Mouse (Mus musculus) midbrain, postnatal 0 days (tissue): ENCODE measurements around the gene Cenpv. TPM values are rescaled to one million over a fixed set of nuclear protein-coding genes. Genes with fewer than 3 reads are reported as not detected.

Source experiments
- ATAC-seq: fragments of 200-750 bp; cut with Nextera tagmentation; 2 replicates; pipeline ENCODE4 v1.8.0; 2017; ENCODE audit warnings: moderate number of reproducible peaks, mild to moderate bottlenecking, moderate TSS enrichment, moderate library complexity; ENCODE audit not compliant: low FRiP score
- DNase-seq: peaks from one replicate; pipeline ENCODE4 v3.0.0-alpha.2; 2015; ENCODE audit warnings: low spot score
- H3K27ac ChIP-seq: fragments of 300-500 bp; sonication (generic); 2 replicates; pipeline ENCODE4 v1.5.1; 2014; ENCODE audit warnings: low read depth, mild to moderate bottlenecking, low read length, mixed read lengths
- H3K27me3 ChIP-seq: fragments of 300-500 bp; sonication (generic); 2 replicates; pipeline ENCODE4 v1.6.1; 2014; ENCODE audit warnings: low read length, control low read depth, mixed read lengths; ENCODE audit not compliant: insufficient read depth
- H3K36me3 ChIP-seq: fragments of 300-500 bp; sonication (generic); 2 replicates; pipeline ENCODE4 v1.6.1; 2014; ENCODE audit warnings: low read length, control low read depth, mixed read lengths; ENCODE audit not compliant: insufficient read depth
- H3K4me1 ChIP-seq: fragments of 300-500 bp; sonication (generic); 2 replicates; pipeline ENCODE4 v1.6.1; 2014; ENCODE audit warnings: mild to moderate bottlenecking, control low read depth, antibody characterized with exemption, low read length, mixed read lengths; ENCODE audit not compliant: insufficient read depth
- H3K4me2 ChIP-seq: fragments of 300-500 bp; sonication (generic); 2 replicates; pipeline ENCODE4 v1.6.1; 2014; ENCODE audit warnings: low read depth, mild to moderate bottlenecking, low read length, mixed read lengths; ENCODE audit not compliant: poor library complexity, severe bottlenecking
- H3K4me3 ChIP-seq: fragments of 300-500 bp; sonication (generic); 2 replicates; pipeline ENCODE4 v1.5.1; 2014; ENCODE audit warnings: low read depth, mild to moderate bottlenecking, low read length, moderate library complexity
- H3K9ac ChIP-seq: fragments of 300-500 bp; sonication (generic); replicated peaks from 2 replicates; pipeline ENCODE4 v1.6.1; 2014; ENCODE audit warnings: mild to moderate bottlenecking, low read length, moderate library complexity, mixed read lengths; ENCODE audit not compliant: poor library complexity, severe bottlenecking
- H3K9me3 ChIP-seq: fragments of 300-500 bp; sonication (generic); 2 replicates; pipeline ENCODE4 v1.6.1; 2016; ENCODE audit warnings: low read length, control low read depth
- CTCF ChIP-seq: IDR thresholded peaks from 2 replicates; pipeline ENCODE4 v1.5.1; 2016; ENCODE audit warnings: antibody characterized with exemption, mild to moderate bottlenecking
- WGBS: fragments of 180-500 bp; shearing (Covaris S2); extraction: QIAGEN DNeasy Blood & Tissue Kit; methylation state at CpG from one replicate; pipeline ENCODE4 v1.1.7; 2014; 5-methylcytosine and 5-hydroxymethylcytosine counted together
- polyA plus RNA-seq: library from polyadenylated mRNA; unstranded; fragments of >200 nt; fragmentation: Nextera tagmentation; extraction: Ambion mirVana; gene quantifications from 2 replicates; pipeline ENCODE4 v1.2.1, GENCODE M21; 2015
- total RNA-seq: library from RNA; depleted of rRNA; stranded (reverse); fragments of >200 nt; gene quantifications from 2 replicates; pipeline ENCODE4 v1.2.3, GENCODE M21; 2014

Cenpv gene
- total and polyA plus RNA-seq, 2 experiments from 2014 or later = 32.9 to 58.0 TPM

DNA sequence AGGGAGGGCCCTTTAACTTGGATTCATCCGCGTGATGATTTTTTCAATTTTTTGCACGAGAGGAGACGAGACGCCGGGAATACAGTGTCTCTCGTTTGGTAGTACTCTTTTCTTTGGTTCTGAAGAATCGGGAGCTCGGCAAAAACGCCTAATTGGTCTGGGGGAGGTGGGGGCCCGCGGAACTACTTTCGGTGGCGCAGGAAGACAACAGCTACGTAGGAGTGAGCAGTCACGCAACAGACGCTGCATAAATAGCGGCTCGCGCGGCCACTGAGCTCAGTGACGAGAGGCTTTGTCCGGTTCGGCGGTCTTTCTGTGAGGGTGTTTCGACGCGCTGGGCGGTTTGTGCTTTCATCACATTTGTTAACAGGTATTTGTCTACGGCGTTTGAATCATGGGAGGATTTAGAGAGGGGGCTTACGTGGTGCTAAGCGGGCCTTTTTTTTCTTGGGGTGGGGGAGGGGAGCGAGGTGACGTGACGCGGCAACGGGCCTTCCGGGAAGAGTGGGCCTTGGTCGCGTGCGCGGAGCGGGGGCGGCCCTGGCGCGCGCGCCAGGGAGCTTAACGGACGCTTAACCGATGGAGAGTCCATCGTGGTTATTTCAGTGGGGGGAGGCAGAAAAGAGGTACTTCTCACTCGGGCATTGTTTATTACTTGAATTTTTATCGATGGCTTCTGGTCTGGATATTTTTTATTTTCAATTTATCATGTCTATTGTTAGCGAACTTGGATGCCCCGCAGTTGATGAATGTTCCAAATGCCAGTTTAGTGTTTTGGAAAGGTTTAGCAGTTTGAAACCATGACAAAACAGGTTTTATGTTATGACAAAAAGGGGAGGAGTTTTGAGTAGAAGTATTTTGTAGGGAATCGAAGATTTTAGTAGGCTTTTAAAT, 12.4 kb upstream of the Cenpv start:
- H3K9me3 ChIP-seq = no peaks in the 10 kb centered on the region
- H3K27ac ChIP-seq = peak overlapping the region; percentile 89
- under 1% methylated on average over 58 of the region's 58 CpGs for WGBS
- DNase-seq (peak; percentile 95), ATAC-seq (peak; percentile 86)
- peaks cover 6% of the 10 kb centered on the region; the same call in 1 of the 2 replicates for H3K36me3 ChIP-seq
- no peaks in the 10 kb centered on the region for H3K27me3 ChIP-seq
- H3K4me2 ChIP-seq = peak overlapping the region; percentile 47
- H3K4me3 ChIP-seq = peak overlapping the region; percentile 70
- TF ChIP-seq CTCF = no peak
- H3K9ac ChIP-seq = peak overlapping the region; percentile 71
- peaks cover 24% of the 10 kb centered on the region for H3K4me1 ChIP-seq

DNA sequence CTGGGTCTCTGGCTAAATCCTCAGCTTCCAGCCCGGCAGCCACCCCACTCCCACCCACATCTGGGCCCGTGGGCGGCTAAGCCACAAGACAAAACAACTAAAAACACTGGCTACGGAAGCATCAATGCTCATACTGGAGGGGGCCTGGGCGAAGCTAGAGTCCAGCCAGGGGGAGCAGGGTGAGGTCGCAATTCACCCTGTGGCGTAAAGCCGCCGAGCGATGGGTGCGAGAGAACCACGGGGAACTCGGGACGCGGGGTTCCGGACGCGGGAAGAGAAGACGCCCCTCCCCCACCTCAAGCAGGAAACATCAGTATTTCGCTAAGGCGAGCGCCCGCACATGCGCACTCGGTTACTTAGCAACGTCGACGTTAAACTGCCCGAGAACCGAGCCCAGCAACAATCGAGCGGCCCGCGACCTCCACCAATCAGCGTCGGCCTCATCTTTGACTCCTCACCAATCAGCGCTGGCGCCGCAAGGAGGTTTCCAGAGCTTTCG, 11.7 kb upstream of the Cenpv start, which contains the start of gene Ubb:
Ubb (plus strand) TSS at position 445 of the 499 bp plus-strand sequence.
- under 1% methylated on average over 40 of the region's 40 CpGs for WGBS
- Histone ChIP-seq H3K27me3 (no peaks in the 10 kb centered on the region), H3K4me1 (peaks cover 24% of the 10 kb centered on the region), H3K9me3 (no peaks in the 10 kb centered on the region), H3K36me3 (peaks cover 6% of the 10 kb centered on the region; the same call in 1 of the 2 replicates), H3K27ac (peak within 1 kb of the TSS; percentile 100), H3K4me3 (peak within 1 kb of the TSS; percentile 70), H3K4me2 (peak within 1 kb of the TSS; percentile 74), H3K9ac (peak within 1 kb of the TSS; percentile 93)
- ATAC-seq (peak; percentile 95), DNase-seq (peak; percentile 100)
- no peak for TF ChIP-seq CTCF

DNA sequence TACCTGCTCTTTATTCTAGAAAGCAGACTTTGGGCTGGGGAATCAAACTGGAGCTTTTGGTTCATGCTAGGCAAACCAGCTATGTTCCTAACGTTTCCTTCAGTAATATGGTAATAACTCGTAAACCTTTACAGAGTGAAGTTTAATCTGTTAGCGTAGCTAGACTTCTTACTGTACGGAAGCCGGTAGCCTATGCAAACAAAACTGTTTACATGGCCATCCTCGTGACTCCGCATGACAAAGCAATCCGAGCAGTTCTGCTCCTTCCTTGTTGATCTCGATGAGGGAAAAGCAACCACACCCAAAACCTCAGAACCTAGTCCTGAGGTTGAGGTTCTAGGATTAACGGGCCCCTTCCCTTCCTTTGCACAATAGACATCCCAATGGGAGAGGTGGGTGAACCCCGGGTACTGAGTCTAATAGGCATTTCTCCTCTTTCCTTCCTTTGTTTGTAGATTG, 11.2 kb upstream of the Cenpv start:
- peaks cover 24% of the 10 kb centered on the region for H3K4me1 ChIP-seq
- no peak for TF ChIP-seq CTCF
- peak overlapping the region; percentile 70 for H3K4me3 ChIP-seq
- H3K9me3 ChIP-seq = no peaks in the 10 kb centered on the region
- ATAC-seq = peak; percentile 34; the same call in 1 of the 2 replicates
- WGBS = under 1% methylated on average over 11 of the region's 11 CpGs
- no peaks in the 10 kb centered on the region for H3K27me3 ChIP-seq
- H3K4me2 ChIP-seq = peak overlapping the region; percentile 74
- H3K9ac ChIP-seq = peak overlapping the region; percentile 93
- peak overlapping the region; percentile 100 for H3K27ac ChIP-seq
- peaks cover 6% of the 10 kb centered on the region; the same call in 1 of the 2 replicates for H3K36me3 ChIP-seq
- DNase-seq = peak; percentile 72

DNA sequence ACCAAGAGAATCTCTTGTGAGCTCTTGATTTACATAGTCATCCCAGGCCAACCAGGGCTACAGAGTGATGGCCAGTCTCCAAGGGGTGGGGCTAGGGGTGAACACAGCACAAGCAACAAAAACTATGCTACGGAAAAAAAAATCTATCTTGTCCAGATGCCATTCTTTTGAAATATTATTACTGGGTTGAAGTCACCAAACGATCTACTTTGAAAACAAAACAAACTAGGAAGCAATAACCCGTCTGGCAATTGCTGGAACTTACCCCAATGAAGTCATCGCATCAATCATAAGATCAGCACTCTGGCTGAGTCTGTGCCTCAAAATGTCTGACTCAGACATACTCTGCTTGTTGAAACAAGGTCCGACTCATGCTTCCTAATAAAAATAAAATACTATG, 10.7 kb upstream of the Cenpv start:
- no peak for ATAC-seq
- H3K9ac ChIP-seq = peak overlapping the region; percentile 93

DNA sequence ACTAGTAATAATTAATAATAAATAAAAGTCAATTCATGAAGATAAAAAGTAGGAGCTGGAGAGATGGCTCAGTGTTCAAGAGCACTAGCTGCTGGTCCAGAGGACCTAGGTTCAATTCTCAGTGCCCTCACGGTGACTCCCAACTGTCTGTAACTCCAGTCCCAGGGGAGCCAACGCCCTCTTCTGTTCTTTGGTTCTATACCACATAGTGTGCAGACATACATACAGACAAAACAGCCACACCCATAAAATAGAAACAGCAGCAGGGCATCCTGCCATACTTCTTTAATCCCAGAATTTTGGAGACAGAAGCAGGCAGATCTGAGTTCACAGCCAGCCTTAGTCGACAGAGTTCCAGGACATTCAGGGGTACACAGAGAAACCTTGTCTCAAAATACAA, 4.9 kb upstream of the Cenpv start:
- H3K27me3 ChIP-seq = no peaks in the 10 kb centered on the region
- no peaks in the 10 kb centered on the region for H3K36me3 ChIP-seq
- H3K27ac ChIP-seq = no peak overlapping the region
- ATAC-seq (no peak), DNase-seq (no peak)
- WGBS = 84% methylated on average over 3 of the region's 3 CpGs
- no peak overlapping the region for H3K9ac ChIP-seq
- TF ChIP-seq CTCF = no peak
- no peak overlapping the region for H3K4me2 ChIP-seq
- H3K4me3 ChIP-seq = no peak overlapping the region
- peaks cover 3% of the 10 kb centered on the region for H3K4me1 ChIP-seq
- no peaks in the 10 kb centered on the region for H3K9me3 ChIP-seq

More for the DNA sequence above, 10.7 kb upstream of the Cenpv start:
- peaks cover 20% of the 10 kb centered on the region for H3K4me1 ChIP-seq
- H3K9me3 ChIP-seq = no peaks in the 10 kb centered on the region
- peak overlapping the region; percentile 100 for H3K27ac ChIP-seq
- no peaks in the 10 kb centered on the region for H3K27me3 ChIP-seq
- WGBS = 7% methylated on average over 5 of the region's 5 CpGs
- H3K4me3 ChIP-seq = peak overlapping the region; percentile 70
- no peak for TF ChIP-seq CTCF
- DNase-seq = peak; percentile 68
- H3K4me2 ChIP-seq = peak overlapping the region; percentile 74
- peaks cover 6% of the 10 kb centered on the region; the same call in 1 of the 2 replicates for H3K36me3 ChIP-seq

DNA sequence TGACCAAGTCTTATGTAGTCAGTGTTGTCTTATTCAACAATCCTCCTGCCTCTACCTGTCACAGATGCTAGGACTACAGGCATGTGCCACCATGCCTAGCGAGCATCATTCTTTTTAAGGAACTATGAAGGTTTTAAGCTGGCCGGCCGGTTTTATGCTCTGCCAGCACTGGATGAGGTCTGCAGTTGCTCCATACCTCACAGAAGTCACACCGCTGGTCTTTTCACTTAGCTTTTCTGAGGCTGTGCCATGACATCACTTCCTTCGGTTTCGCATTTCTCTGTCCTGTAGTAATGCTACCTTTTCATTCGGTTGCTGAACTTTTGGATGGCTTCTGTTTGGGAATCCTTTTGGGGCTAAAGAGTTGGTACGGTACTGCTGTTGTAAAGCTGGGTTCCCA, 2.5 kb upstream of the Cenpv start:
- no peaks in the 10 kb centered on the region for H3K27me3 ChIP-seq
- DNase-seq (no peak), ATAC-seq (no peak)
- WGBS = 81% methylated on average over 8 of the region's 8 CpGs
- H3K9me3 ChIP-seq = no peaks in the 10 kb centered on the region
- no peaks in the 10 kb centered on the region for H3K4me1 ChIP-seq
- H3K9ac ChIP-seq = no peak overlapping the region
- H3K4me3 ChIP-seq = no peak overlapping the region
- no peaks in the 10 kb centered on the region for H3K36me3 ChIP-seq
- H3K27ac ChIP-seq = no peak overlapping the region
- H3K4me2 ChIP-seq = no peak overlapping the region
- TF ChIP-seq CTCF = no peak
